Mouse (Mus musculus): ENCODE measurements at regions not wholly inside any gene's neighbourhood (a gene's known extent, or its start where the extent isn't known, plus 50 kb on each side); places are given as distances from the start of the nearest gene placed in this dataset.

GRCm38 (mm10) chr14:86435345-86435744 is 705.7 kb downstream of the Diaph3 start:
- TF ChIP-seq CTCF (IDR thresholded peaks at IDR 0.05; ENCODE audit: borderline replicate concordance, insufficient read depth, low read length) (no peak), POLR2A (IDR thresholded peaks at IDR 0.05; ENCODE audit: low read depth, low read length) (no peak)

Data from embryonic fibroblast, embryonic 13.5 days (primary cell).